Mouse (Mus musculus) common myeloid progenitor, adult 5-6 weeks (primary cell): ENCODE measurements at regions not wholly inside any gene's neighbourhood (a gene's known extent, or its start where the extent isn't known, plus 50 kb on each side); places are given as distances from the start of the nearest gene placed in this dataset.

Experiments used
- ATAC-seq: replicated peaks from 2 replicates; pipeline ENCODE4 v1.8.0; 2016; ENCODE audit warnings: low read depth, mild to moderate bottlenecking, moderate TSS enrichment, inconsistent platforms; ENCODE audit not compliant: poor library complexity, severe bottlenecking

GRCm38 (mm10) chr3:41857446-41857845, 115.0 kb downstream of the D3Ertd751e start:
- no peak for ATAC-seq

- no peak for ATAC-seq
These were observed 120.3 kb downstream of the D3Ertd751e start for GRCm38 (mm10) chr3:41862674-41863073.

GRCm38 (mm10) chr3:41908952-41909351, 166.5 kb downstream of the D3Ertd751e start:
- no peak for ATAC-seq

GRCm38 (mm10) chr3:41913190-41913589, 170.8 kb downstream of the D3Ertd751e start:
- ATAC-seq: no peak

- no peak for ATAC-seq
These were observed 197.4 kb downstream of the D3Ertd751e start for GRCm38 (mm10) chr3:41939843-41940242.

- no peak for ATAC-seq
These were observed 200.6 kb downstream of the D3Ertd751e start for GRCm38 (mm10) chr3:41942964-41943363.

GRCm38 (mm10) chr3:41949404-41949803, 207.0 kb downstream of the D3Ertd751e start:
- no peak for ATAC-seq

- no peak for ATAC-seq
These were observed 215.0 kb downstream of the D3Ertd751e start for GRCm38 (mm10) chr3:41957385-41957784.

GRCm38 (mm10) chr3:41960209-41960608, 217.8 kb downstream of the D3Ertd751e start:
- no peak for ATAC-seq

GRCm38 (mm10) chr3:41962923-41963322, 220.5 kb downstream of the D3Ertd751e start:
- no peak for ATAC-seq

- ATAC-seq: no peak
These were observed 264.4 kb downstream of the D3Ertd751e start for GRCm38 (mm10) chr3:42006672-42007265.

GRCm38 (mm10) chr3:42023187-42023586, 280.8 kb downstream of the D3Ertd751e start:
- no peak for ATAC-seq

- no peak for ATAC-seq
These were observed 297.2 kb downstream of the D3Ertd751e start for GRCm38 (mm10) chr3:42039632-42040031.

- no peak for ATAC-seq
These were observed 297.9 kb downstream of the D3Ertd751e start for GRCm38 (mm10) chr3:42040270-42040812.

GRCm38 (mm10) chr3:42040959-42041358, 298.5 kb downstream of the D3Ertd751e start:
- ATAC-seq: no peak

- no peak for ATAC-seq
These were observed 315.0 kb downstream of the D3Ertd751e start for GRCm38 (mm10) chr3:42057286-42057868.

- no peak for ATAC-seq
These were observed 322.9 kb downstream of the D3Ertd751e start for GRCm38 (mm10) chr3:42065093-42065935.

GRCm38 (mm10) chr3:42065962-42066361, 323.6 kb downstream of the D3Ertd751e start:
- no peak for ATAC-seq

- no peak for ATAC-seq
These were observed 324.6 kb downstream of the D3Ertd751e start for GRCm38 (mm10) chr3:42067036-42067435.

- 0 out of 2 replicates have a peak, but pooled peaks have one; percentile 50 for ATAC-seq
These were observed 332.3 kb downstream of the D3Ertd751e start for GRCm38 (mm10) chr3:42074532-42075287.
